Mouse (Mus musculus) forebrain, embryonic 14.5 days (tissue): ENCODE measurements around the gene Zfp518a. TPM values are rescaled to one million over a fixed set of nuclear protein-coding genes. Genes with fewer than 3 reads are reported as not detected.

ENCODE experiments used
- ATAC-seq: fragments of 200-750 bp; cut with Nextera tagmentation; 2 replicates; pipeline ENCODE4 v1.8.0; 2017; ENCODE audit warnings: mild to moderate bottlenecking, moderate library complexity
- DNase-seq: peaks from one replicate; pipeline ENCODE4 v3.0.0-alpha.2; 2015; ENCODE audit warnings: low spot score
- H3K27ac ChIP-seq: fragments of 300-500 bp; sonication (generic); 2 replicates; pipeline ENCODE4 v1.5.1; 2014; ENCODE audit warnings: low read depth, mild to moderate bottlenecking, control low read depth, low read length, moderate library complexity
- H3K27me3 ChIP-seq: fragments of 300-500 bp; sonication (generic); replicated peaks from 2 replicates; pipeline ENCODE4 v1.6.1; 2014; ENCODE audit warnings: low read length, control low read depth, mixed read lengths; ENCODE audit not compliant: control insufficient read depth, insufficient read depth
- H3K36me3 ChIP-seq: fragments of 300-500 bp; sonication (generic); 2 replicates; pipeline ENCODE4 v1.6.1; 2014; ENCODE audit warnings: low read length, control low read depth; ENCODE audit not compliant: control insufficient read depth, insufficient read depth
- H3K4me1 ChIP-seq: fragments of 300-500 bp; sonication (generic); 2 replicates; pipeline ENCODE4 v1.6.1; 2014; ENCODE audit warnings: antibody characterized with exemption, low read length, control low read depth; ENCODE audit not compliant: control insufficient read depth, insufficient read depth
- H3K4me2 ChIP-seq: fragments of 300-500 bp; sonication (generic); 2 replicates; pipeline ENCODE4 v1.6.1; 2014; ENCODE audit warnings: mild to moderate bottlenecking, control low read depth, low read length
- H3K4me3 ChIP-seq: fragments of 300-500 bp; sonication (generic); 2 replicates; pipeline ENCODE4 v1.5.1; 2014; ENCODE audit warnings: low read depth, low read length, control low read depth
- H3K9ac ChIP-seq: fragments of 300-500 bp; sonication (generic); 2 replicates; pipeline ENCODE4 v1.6.1; 2014; ENCODE audit warnings: mild to moderate bottlenecking, low read length, control low read depth, moderate library complexity
- H3K9me3 ChIP-seq: fragments of 300-500 bp; sonication (generic); replicated peaks from 2 replicates; pipeline ENCODE4 v1.6.1; 2016; ENCODE audit warnings: low read length, control low read depth, mixed read lengths; ENCODE audit not compliant: control insufficient read depth
- WGBS: fragments of 180-500 bp; shearing (Covaris S2); extraction: QIAGEN DNeasy Blood & Tissue Kit; methylation state at CpG from one replicate; pipeline ENCODE4 v1.1.7; 2014; 5-methylcytosine and 5-hydroxymethylcytosine counted together
- polyA plus RNA-seq: library from polyadenylated mRNA; unstranded; fragments of >200 nt; fragmentation: Nextera tagmentation; extraction: Ambion mirVana; gene quantifications from 2 replicates; pipeline ENCODE4 v1.2.1, GENCODE M21; 2014

The Zfp518a gene
- 9.8 and 11.2 TPM in 2 replicates for polyA plus RNA-seq

- peak within 1 kb of the TSS; percentile 80 for H3K4me3 ChIP-seq
- peak within 1 kb of the TSS; percentile 91 for H3K27ac ChIP-seq
- no peaks in the 10 kb centered on the region; the same call in 1 of the 2 replicates for H3K36me3 ChIP-seq
- H3K4me1 ChIP-seq, result no peaks in the 10 kb centered on the region
- peaks cover 27% of the 10 kb centered on the region for H3K27me3 ChIP-seq
- ATAC-seq (peak; percentile 93), DNase-seq (peak; percentile 96)
- peak within 1 kb of the TSS; percentile 76 for H3K9ac ChIP-seq
- H3K4me2 ChIP-seq, result peak within 1 kb of the TSS; percentile 63
- no peaks in the 10 kb centered on the region; the same call in 1 of the 2 replicates for H3K9me3 ChIP-seq
- WGBS, result under 1% methylated on average over 89 of the region's 89 CpGs
Measured at GRCm38 (mm10) chr19:40894519-40895392, at the start of gene Zfp518a. TSS of gene Zfp518a (plus strand) at chr19:40894705.

DNA sequence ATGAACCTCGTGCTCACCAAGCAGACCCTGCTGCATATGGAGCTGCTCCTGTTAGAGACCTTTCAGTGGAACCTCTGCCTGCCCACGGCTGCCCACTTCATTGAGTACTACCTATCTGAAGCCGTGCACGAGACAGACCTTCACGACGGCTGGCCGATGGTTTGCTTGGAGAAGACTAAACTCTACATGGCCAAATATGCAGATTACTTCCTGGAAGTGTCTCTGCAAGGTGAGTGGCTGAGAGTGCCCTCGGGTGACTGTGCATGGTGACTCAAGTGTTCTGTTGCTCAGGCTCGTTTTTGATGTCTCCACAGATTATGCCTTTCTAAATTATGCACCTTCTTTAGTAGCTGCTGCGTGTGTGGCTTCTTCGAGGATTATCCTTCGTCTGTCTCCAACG is 49.8 kb upstream of the Zfp518a start:
- no peak overlapping the region for H3K27ac ChIP-seq
- peaks cover 83% of the 10 kb centered on the region for H3K36me3 ChIP-seq
- no peak overlapping the region for H3K4me3 ChIP-seq
- no peak for ATAC-seq
- no peak for DNase-seq
- no peak overlapping the region for H3K9ac ChIP-seq
- no peaks in the 10 kb centered on the region for H3K4me1 ChIP-seq
- WGBS, result 92% methylated on average over 13 of the region's 13 CpGs
- H3K9me3 ChIP-seq, result no peaks in the 10 kb centered on the region
- no peaks in the 10 kb centered on the region for H3K27me3 ChIP-seq
- no peak overlapping the region for H3K4me2 ChIP-seq

GRCm38 (mm10) chr19:40849391-40849790 is 45.1 kb upstream of the Zfp518a start:
- DNase-seq, result no peak
- H3K9ac ChIP-seq, result no peak overlapping the region
- 80% methylated on average over 12 of the region's 12 CpGs for WGBS

DNA sequence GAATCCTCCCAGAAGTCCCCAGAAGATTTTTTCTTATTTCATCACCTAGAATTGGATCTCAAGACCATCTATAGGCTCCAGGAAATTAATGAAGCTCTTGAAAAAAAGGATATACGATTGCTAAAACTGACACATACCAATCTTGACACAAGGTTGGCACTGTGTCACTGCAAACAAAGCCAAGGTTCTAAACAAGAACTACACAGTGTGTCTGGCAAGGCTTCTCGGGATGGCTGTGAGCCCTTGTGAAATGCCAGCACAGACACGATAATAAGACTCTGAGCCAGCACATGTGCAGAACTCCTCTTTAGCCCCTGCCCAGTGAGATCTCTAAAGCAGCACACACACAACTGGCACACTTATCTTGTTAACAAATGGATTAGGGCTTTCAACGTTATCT is 35.0 kb upstream of the Zfp518a start:
- ATAC-seq, result no peak
- H3K9ac ChIP-seq, result no peak overlapping the region
- H3K4me1 ChIP-seq, result no peaks in the 10 kb centered on the region
- WGBS, result 43% methylated on average over 4 of the region's 4 CpGs
- no peak overlapping the region for H3K27ac ChIP-seq
- no peaks in the 10 kb centered on the region for H3K27me3 ChIP-seq
- no peak overlapping the region for H3K4me3 ChIP-seq
- H3K36me3 ChIP-seq, result no peaks in the 10 kb centered on the region
- DNase-seq, result peak; percentile 55
- no peak overlapping the region for H3K4me2 ChIP-seq
- no peaks in the 10 kb centered on the region for H3K9me3 ChIP-seq

More at GRCm38 (mm10) chr19:40849391-40849790, 45.1 kb upstream of the Zfp518a start:
- no peak overlapping the region for H3K27ac ChIP-seq
- H3K4me2 ChIP-seq, result no peak overlapping the region
- H3K9me3 ChIP-seq, result no peaks in the 10 kb centered on the region
- ATAC-seq, result no peak
- H3K36me3 ChIP-seq, result peaks cover 60% of the 10 kb centered on the region
- no peak overlapping the region for H3K4me3 ChIP-seq
- H3K27me3 ChIP-seq, result no peaks in the 10 kb centered on the region
- no peaks in the 10 kb centered on the region for H3K4me1 ChIP-seq

- no peak for DNase-seq
- no peak overlapping the region for H3K4me2 ChIP-seq
- no peak overlapping the region for H3K4me3 ChIP-seq
- H3K4me1 ChIP-seq, result no peaks in the 10 kb centered on the region
- WGBS, result 39% methylated on average over 5 of the region's 5 CpGs
- no peaks in the 10 kb centered on the region for H3K36me3 ChIP-seq
- H3K27ac ChIP-seq, result no peak overlapping the region
- no peaks in the 10 kb centered on the region for H3K9me3 ChIP-seq
- H3K27me3 ChIP-seq, result peaks cover 15% of the 10 kb centered on the region
- no peak overlapping the region for H3K9ac ChIP-seq
- ATAC-seq, result no peak
Measured at GRCm38 (mm10) chr19:40868284-40868683, 26.2 kb upstream of the Zfp518a start.

DNA sequence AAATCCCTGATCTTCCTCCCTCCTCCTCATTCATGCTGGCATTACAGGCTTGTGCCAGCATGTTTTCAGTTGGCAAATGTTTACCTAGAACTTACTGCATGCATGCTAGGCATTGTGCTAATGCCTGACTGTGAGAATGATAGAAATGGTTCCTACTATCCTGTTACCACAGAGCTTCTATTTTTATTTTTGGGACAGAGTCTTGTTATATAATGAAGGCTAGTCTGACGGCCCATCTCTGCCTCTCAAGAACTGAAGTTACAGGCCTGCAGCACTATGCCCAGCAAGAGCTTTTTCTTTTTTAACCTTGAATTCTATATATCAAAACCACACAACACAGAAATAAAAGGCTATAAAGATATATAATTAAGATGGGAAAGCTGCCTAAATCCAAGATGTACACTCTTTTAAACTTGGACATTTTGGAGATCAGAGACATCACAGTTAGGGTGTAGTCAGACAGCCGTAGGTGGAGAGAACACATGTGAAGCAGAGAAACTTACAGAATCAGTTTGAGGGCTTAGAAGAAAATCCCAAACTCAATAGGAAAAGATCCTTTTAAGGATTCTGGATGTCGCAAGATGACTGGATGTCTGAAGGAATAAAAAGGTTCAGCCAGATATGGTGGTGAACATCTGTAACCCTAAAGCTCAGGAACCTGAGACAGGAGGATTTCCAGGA is 24.9 kb upstream of the Zfp518a start:
- DNase-seq (no peak), ATAC-seq (no peak)
- 91% methylated on average over 3 of the region's 3 CpGs for WGBS
- Histone ChIP-seq H3K9ac (no peak overlapping the region), H3K4me3 (no peak overlapping the region), H3K27ac (no peak overlapping the region), H3K4me1 (no peaks in the 10 kb centered on the region), H3K27me3 (peaks cover 15% of the 10 kb centered on the region), H3K36me3 (no peaks in the 10 kb centered on the region), H3K9me3 (no peaks in the 10 kb centered on the region), H3K4me2 (no peak overlapping the region)

- H3K27me3 ChIP-seq, result peaks cover 30% of the 10 kb centered on the region
- WGBS, result 2% methylated on average over 51 of the region's 51 CpGs
Measured at GRCm38 (mm10) chr19:40872955-40873665, 21.4 kb upstream of the Zfp518a start.

GRCm38 (mm10) chr19:40881700-40882099 is 12.8 kb upstream of the Zfp518a start:
- no peak overlapping the region for H3K27ac ChIP-seq
- H3K9ac ChIP-seq, result no peak overlapping the region
- WGBS, result 92% methylated on average over 4 of the region's 4 CpGs
- no peaks in the 10 kb centered on the region for H3K36me3 ChIP-seq
- no peak overlapping the region for H3K4me2 ChIP-seq
- DNase-seq (no peak), ATAC-seq (no peak)
- no peaks in the 10 kb centered on the region for H3K4me1 ChIP-seq
- H3K27me3 ChIP-seq, result peaks cover 51% of the 10 kb centered on the region
- no peak overlapping the region for H3K4me3 ChIP-seq
- H3K9me3 ChIP-seq, result no peaks in the 10 kb centered on the region

More at GRCm38 (mm10) chr19:40872955-40873665, 21.4 kb upstream of the Zfp518a start:
- Histone ChIP-seq H3K4me2 (peak overlapping the region; percentile 66), H3K27ac (peak overlapping the region; percentile 86), H3K36me3 (no peaks in the 10 kb centered on the region), H3K9me3 (no peaks in the 10 kb centered on the region), H3K4me1 (no peaks in the 10 kb centered on the region), H3K4me3 (peak overlapping the region; percentile 42), H3K9ac (peak overlapping the region; percentile 68)
- peak; percentile 98 for DNase-seq
- peak; percentile 98 for ATAC-seq
